Mouse (Mus musculus) forebrain, embryonic 16.5 days (tissue): ENCODE data around the gene Srrm3. TPM values are rescaled to one million over a fixed set of nuclear protein-coding genes. Genes with fewer than 3 reads are reported as not detected.

Experiments used
- ATAC-seq: fragments of 200-750 bp; cut with Nextera tagmentation; 2 replicates; pipeline ENCODE4 v1.8.0; 2017; ENCODE audit warnings: mild to moderate bottlenecking, moderate library complexity
- H3K27ac ChIP-seq: fragments of 300-500 bp; sonication (generic); 2 replicates; pipeline ENCODE4 v1.5.1; 2014; ENCODE audit warnings: low read length, control low read depth
- H3K27me3 ChIP-seq: fragments of 300-500 bp; sonication (generic); replicated peaks from 2 replicates; pipeline ENCODE4 v1.6.1; 2014; ENCODE audit warnings: low read length; ENCODE audit not compliant: control insufficient read depth, insufficient read depth
- H3K36me3 ChIP-seq: fragments of 300-500 bp; sonication (generic); 2 replicates; pipeline ENCODE4 v1.6.1; 2014; ENCODE audit not compliant: control insufficient read depth, insufficient read depth
- H3K4me1 ChIP-seq: fragments of 300-500 bp; sonication (generic); replicated peaks from 2 replicates; pipeline ENCODE4 v1.6.1; 2014; ENCODE audit warnings: low read length; ENCODE audit not compliant: control insufficient read depth, insufficient read depth
- H3K4me2 ChIP-seq: fragments of 300-500 bp; sonication (generic); 2 replicates; pipeline ENCODE4 v1.6.1; 2014; ENCODE audit warnings: mild to moderate bottlenecking, low read length, control low read depth
- H3K4me3 ChIP-seq: fragments of 300-500 bp; sonication (generic); replicated peaks from 2 replicates; pipeline ENCODE4 v1.5.1; 2014; ENCODE audit warnings: mild to moderate bottlenecking, low read length, control low read depth
- H3K9ac ChIP-seq: fragments of 300-500 bp; sonication (generic); replicated peaks from 2 replicates; pipeline ENCODE4 v1.6.1; 2014; ENCODE audit warnings: low read depth, low read length, control low read depth
- H3K9me3 ChIP-seq: fragments of 300-500 bp; sonication (generic); 2 replicates; pipeline ENCODE4 v1.6.1; 2016; ENCODE audit warnings: low read length; ENCODE audit not compliant: control insufficient read depth
- WGBS: fragments of 180-500 bp; shearing (Covaris S2); extraction: QIAGEN DNeasy Blood & Tissue Kit; methylation state at CpG from one replicate; pipeline ENCODE4 v1.1.7; 2014; 5-methylcytosine and 5-hydroxymethylcytosine counted together
- polyA plus RNA-seq: library from polyadenylated mRNA; unstranded; fragments of >200 nt; fragmentation: Nextera tagmentation; extraction: Ambion mirVana; gene quantifications from 2 replicates; pipeline ENCODE4 v1.2.1, GENCODE M21; 2015

Gene Srrm3
- polyA plus RNA-seq, 1 experiment from 2014 or later, result 60.9 TPM

- peaks cover 13% of the 10 kb centered on the region for H3K4me1 ChIP-seq
- no peak overlapping the region for H3K4me3 ChIP-seq
- no peak overlapping the region for H3K9ac ChIP-seq
- no peak overlapping the region for H3K27ac ChIP-seq
- no peak overlapping the region for H3K4me2 ChIP-seq
- H3K36me3 ChIP-seq, result no peaks in the 10 kb centered on the region
- no peaks in the 10 kb centered on the region for H3K9me3 ChIP-seq
- 14% methylated on average over 16 of the region's 16 CpGs for WGBS
- no peak for ATAC-seq
- H3K27me3 ChIP-seq, result peaks cover 27% of the 10 kb centered on the region
Observed at GRCm38 (mm10) chr5:135872996-135873395, 66.3 kb downstream of the Srrm3 start.

GRCm38 (mm10) chr5:135873753-135874152 is 67.1 kb downstream of the Srrm3 start:
- WGBS, result 73% methylated on average over 8 of the region's 9 CpGs
- no peak for ATAC-seq

GRCm38 (mm10) chr5:135877180-135877579 is 70.5 kb downstream of the Srrm3 start:
- H3K4me2 ChIP-seq, result peak overlapping the region; percentile 56
- 0 out of 2 replicates have a peak, but pooled peaks cover 2% of the 10 kb centered on the region for H3K27me3 ChIP-seq
- peaks cover 15% of the 10 kb centered on the region for H3K4me1 ChIP-seq
- peak; percentile 47; the same call in 1 of the 2 replicates for ATAC-seq
- peak overlapping the region; percentile 49; the same call in 1 of the 2 replicates for H3K9ac ChIP-seq
- no peaks in the 10 kb centered on the region for H3K36me3 ChIP-seq
- peak overlapping the region; percentile 40 for H3K4me3 ChIP-seq
- H3K27ac ChIP-seq, result no peak overlapping the region
- 21% methylated on average over 8 of the region's 8 CpGs for WGBS
- H3K9me3 ChIP-seq, result no peaks in the 10 kb centered on the region

More at GRCm38 (mm10) chr5:135873753-135874152, 67.1 kb downstream of the Srrm3 start:
- Histone ChIP-seq H3K27ac (no peak overlapping the region), H3K9ac (no peak overlapping the region), H3K4me2 (no peak overlapping the region), H3K9me3 (no peaks in the 10 kb centered on the region), H3K4me3 (no peak overlapping the region), H3K36me3 (no peaks in the 10 kb centered on the region), H3K27me3 (peaks cover 21% of the 10 kb centered on the region), H3K4me1 (peaks cover 7% of the 10 kb centered on the region)

DNA sequence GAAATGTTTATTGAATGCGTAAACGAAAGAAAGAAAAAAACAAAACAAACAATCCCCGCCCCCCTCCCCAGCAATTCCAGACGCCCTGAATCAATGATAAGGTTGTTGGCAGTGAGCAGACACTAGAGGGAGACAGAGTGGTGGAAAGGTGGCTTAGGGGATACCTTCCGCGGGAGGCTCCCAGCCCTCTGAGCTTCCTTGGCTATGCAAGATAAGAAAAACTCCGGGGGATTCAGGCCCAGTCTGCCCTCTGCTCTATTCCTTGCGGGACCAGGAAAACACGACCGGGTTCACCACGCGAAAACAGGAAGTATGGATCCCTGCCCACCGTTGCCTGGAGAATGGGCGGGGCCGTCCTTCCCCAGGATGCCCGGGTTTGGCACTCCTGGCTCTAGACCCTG is 71.1 kb downstream of the Srrm3 start:
- Histone ChIP-seq H3K27me3 (0 out of 2 replicates have a peak, but pooled peaks cover 2% of the 10 kb centered on the region), H3K27ac (no peak overlapping the region), H3K36me3 (no peaks in the 10 kb centered on the region), H3K4me3 (peak overlapping the region; percentile 40), H3K9me3 (no peaks in the 10 kb centered on the region), H3K4me1 (peaks cover 15% of the 10 kb centered on the region), H3K4me2 (peak overlapping the region; percentile 56), H3K9ac (peak overlapping the region; percentile 49)
- ATAC-seq, result peak; percentile 54
- 1% methylated on average over 16 of the region's 16 CpGs for WGBS

GRCm38 (mm10) chr5:135879449-135880158 is 72.9 kb downstream of the Srrm3 start:
- Histone ChIP-seq H3K4me1 (peaks cover 15% of the 10 kb centered on the region), H3K4me2 (no peak overlapping the region), H3K27me3 (no peaks in the 10 kb centered on the region), H3K36me3 (no peaks in the 10 kb centered on the region), H3K4me3 (no peak overlapping the region), H3K9ac (no peak overlapping the region), H3K9me3 (no peaks in the 10 kb centered on the region), H3K27ac (no peak overlapping the region)
- WGBS, result 41% methylated on average over 13 of the region's 13 CpGs
- peak; percentile 52 for ATAC-seq

- Histone ChIP-seq H3K27ac (no peak overlapping the region), H3K4me1 (peaks cover 6% of the 10 kb centered on the region), H3K36me3 (no peaks in the 10 kb centered on the region), H3K4me3 (no peak overlapping the region), H3K9me3 (no peaks in the 10 kb centered on the region), H3K4me2 (no peak overlapping the region), H3K27me3 (peaks cover 9% of the 10 kb centered on the region), H3K9ac (no peak overlapping the region)
- WGBS, result 70% methylated on average over 6 of the region's 6 CpGs
- ATAC-seq, result no peak
Observed at GRCm38 (mm10) chr5:135884641-135885040, 78.0 kb downstream of the Srrm3 start.

DNA sequence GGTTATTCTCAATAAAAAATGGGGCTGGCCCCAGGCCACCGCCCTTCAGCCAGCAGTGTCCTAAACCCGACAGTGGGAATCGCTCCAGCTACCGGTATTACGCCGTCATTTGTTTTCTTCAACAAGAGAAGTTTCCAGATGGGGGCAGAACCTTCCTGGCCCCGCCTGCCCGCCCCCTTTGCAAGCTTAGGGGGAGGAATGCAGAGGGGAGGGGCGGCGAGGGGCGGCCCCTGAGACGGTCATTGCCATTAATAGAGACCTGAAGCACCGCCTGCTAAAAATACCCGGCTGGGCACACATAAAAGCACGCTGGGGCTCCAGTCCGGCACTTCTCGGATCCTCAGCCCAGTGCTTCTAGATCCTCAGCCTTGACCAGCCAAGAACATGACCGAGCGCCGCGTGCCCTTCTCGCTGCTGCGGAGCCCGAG is 81.0 kb downstream of the Srrm3 start, which contains the start of gene Hspb1:
TSS of gene Hspb1 (plus strand) at position 245 of the 428 bp plus-strand sequence.
- Histone ChIP-seq H3K9me3 (no peaks in the 10 kb centered on the region), H3K4me3 (peak within 1 kb of the TSS; percentile 1; the same call in 1 of the 2 replicates), H3K27ac (no peak within 1 kb of the TSS), H3K9ac (no peak within 1 kb of the TSS), H3K4me2 (peak within 1 kb of the TSS; percentile 3; the same call in 1 of the 2 replicates), H3K4me1 (0 out of 2 replicates have a peak, but pooled peaks cover 3% of the 10 kb centered on the region), H3K27me3 (peaks cover 17% of the 10 kb centered on the region), H3K36me3 (no peaks in the 10 kb centered on the region)
- 1% methylated on average over 23 of the region's 24 CpGs for WGBS
- ATAC-seq, result no peak

DNA sequence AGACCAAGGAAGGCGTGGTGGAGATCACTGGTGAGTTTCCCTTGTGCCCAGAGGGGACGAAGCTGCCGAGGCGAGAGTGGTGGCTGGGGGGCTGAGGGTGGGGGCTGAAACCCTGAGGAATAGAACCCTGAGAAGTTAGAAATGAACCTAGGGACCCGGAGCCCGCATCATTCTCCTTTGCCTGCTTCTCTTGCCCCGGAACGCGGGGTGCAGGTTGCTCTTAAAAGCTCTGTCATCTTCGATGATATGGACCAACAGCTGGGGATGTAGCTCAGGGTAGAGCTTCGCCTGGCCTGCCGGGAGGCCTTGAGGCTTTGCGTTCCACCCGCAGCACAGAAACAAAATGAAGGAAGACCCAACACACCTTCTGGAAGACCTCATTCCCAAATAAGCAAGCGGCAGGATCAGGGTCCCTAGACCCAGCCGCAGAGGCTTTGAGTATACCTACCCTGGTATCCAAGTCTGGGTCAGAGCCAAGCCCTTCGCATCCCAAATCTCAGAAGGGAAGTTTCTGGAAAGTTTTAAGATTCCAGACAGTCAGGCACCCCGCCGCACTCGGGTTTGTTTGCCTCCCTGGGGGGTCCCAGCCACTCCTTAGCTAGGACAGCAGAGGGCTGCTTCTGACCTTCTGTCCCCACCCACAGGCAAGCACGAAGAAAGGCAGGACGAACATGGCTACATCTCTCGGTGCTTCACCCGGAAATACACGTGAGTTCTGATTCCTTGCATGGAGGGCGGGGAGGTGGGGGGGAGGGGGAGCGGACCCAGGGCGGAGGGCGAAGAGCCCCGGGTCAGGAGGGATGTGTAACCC is 81.9 kb downstream of the Srrm3 start:
- Histone ChIP-seq H3K4me1 (0 out of 2 replicates have a peak, but pooled peaks cover 3% of the 10 kb centered on the region), H3K36me3 (no peaks in the 10 kb centered on the region), H3K4me3 (0 out of 2 replicates have a peak overlapping the region, but pooled peaks have one; percentile 1), H3K27ac (no peak overlapping the region), H3K9me3 (no peaks in the 10 kb centered on the region), H3K4me2 (no peak overlapping the region), H3K27me3 (peaks cover 17% of the 10 kb centered on the region), H3K9ac (no peak overlapping the region)
- ATAC-seq, result no peak
- WGBS, result 6% methylated on average over 30 of the region's 30 CpGs

GRCm38 (mm10) chr5:135890323-135890722 is 83.6 kb downstream of the Srrm3 start:
- no peaks in the 10 kb centered on the region for H3K9me3 ChIP-seq
- no peak overlapping the region for H3K27ac ChIP-seq
- peaks cover 17% of the 10 kb centered on the region for H3K27me3 ChIP-seq
- no peak overlapping the region for H3K9ac ChIP-seq
- no peak overlapping the region for H3K4me2 ChIP-seq
- 51% methylated on average over 4 of the region's 4 CpGs for WGBS
- no peaks in the 10 kb centered on the region for H3K36me3 ChIP-seq
- H3K4me1 ChIP-seq, result 0 out of 2 replicates have a peak, but pooled peaks cover 3% of the 10 kb centered on the region
- no peak overlapping the region for H3K4me3 ChIP-seq
- ATAC-seq, result no peak
